Mouse (Mus musculus) embryo, embryonic 11 days (tissue): ENCODE measurements around the gene Fyttd1.

ENCODE experiments used
- DNase-seq: peaks from one replicate; pipeline ENCODE4 v3.0.0-alpha.2; 2015

The Fyttd1 gene

GRCm38 (mm10) chr16:32945379-32945778, 68.1 kb downstream of the Fyttd1 start:
- no peak for DNase-seq

- no peak for DNase-seq
These were observed 70.7 kb downstream of the Fyttd1 start for GRCm38 (mm10) chr16:32948016-32948415.

DNA sequence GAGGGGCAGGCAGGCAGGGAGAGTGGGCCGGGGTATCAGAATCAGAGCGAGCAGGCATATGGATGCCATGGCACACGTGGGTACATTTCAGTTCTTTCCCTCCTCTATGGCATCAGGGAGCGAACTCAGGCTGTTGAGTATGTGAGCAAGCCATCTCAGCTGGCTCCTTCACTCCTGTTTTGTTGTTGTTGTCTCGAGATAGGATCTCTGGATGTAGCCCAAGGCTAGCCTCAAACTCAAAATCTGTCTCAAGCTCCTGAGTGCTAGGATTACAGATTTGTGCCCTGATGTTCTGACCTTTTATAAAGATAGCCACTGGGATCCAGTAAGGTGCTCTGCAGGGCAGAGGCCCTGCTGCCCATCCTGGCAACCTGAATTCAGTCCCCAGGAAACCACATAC, 71.4 kb downstream of the Fyttd1 start:
- no peak for DNase-seq

DNA sequence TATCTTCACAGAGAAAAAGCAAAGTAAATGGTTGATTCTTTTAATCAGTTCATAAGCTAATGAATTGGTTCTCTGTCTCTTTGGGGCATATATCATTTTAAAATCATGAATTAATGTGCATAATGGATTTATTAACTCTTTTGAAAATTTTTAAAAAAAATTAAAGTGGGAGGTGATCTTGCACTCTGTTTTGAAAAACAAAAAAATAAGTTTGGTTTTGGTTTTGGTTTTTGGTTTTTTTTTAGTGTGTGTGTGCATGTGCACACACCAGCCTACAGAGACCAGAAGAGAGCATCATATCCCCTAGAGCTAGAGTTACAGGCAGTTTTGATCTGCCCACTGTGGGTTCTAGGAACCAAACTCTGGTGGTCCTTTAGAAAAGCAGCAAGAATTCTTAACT, 72.0 kb downstream of the Fyttd1 start:
- no peak for DNase-seq

- DNase-seq, result no peak
These were observed 73.8 kb downstream of the Fyttd1 start for GRCm38 (mm10) chr16:32951074-32951473.

DNA sequence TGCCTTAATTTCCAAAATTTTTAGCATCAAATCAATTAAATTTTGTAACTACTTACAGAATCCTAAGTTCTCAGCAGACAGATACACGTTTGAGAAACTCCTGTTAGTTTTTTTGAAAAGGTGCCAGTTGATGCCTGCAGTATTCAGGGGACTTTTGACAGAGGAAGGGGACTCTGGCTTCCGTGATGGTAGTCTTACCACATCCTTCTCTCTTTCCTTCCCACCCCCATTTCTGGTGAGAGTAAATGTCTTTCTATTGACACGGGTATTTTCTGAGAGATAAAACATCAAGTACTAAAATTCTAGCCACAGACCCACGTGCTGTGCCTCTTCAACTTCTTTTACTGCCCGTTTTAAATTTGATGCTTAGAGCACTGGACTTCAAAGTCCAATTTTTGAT, 76.5 kb downstream of the Fyttd1 start:
- no peak for DNase-seq

DNA sequence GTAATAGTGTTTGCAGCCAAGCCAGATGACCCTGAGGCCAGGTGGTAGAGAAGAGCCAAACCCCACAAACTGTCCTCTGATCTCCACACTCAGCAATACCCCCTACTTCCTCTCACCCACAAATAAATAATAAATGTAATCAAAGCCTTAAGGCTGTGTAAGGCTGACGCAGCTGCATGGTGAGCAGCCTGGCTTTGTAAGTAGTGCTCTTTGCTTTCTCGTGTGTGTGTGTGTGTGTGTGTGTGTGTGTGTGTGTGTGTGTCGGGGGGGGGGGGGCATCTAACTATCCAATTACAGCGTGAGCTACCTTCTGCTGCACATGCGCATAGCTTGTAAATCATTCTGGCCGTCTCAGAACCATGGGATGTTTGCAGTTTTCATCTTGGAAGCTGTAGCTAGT, 77.0 kb downstream of the Fyttd1 start:
- DNase-seq, result no peak

DNA sequence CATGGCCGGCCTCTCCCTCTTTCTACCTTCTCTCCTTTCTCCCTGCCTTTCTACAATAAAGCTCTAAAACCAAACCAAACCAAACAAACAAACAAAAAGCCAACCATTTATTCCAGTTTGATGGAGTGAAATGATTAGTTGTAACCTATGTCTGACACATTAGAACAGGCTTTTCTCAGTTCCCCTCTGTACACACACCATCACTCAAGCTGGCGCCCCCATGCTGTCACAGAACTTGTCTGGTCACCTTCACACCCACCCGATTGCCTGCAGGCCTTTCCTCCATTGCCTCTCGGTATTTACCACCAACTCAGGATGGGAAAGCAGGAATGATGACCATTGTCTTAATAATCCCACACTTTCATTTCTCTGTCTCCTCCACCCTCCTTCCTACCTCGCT, 79.6 kb downstream of the Fyttd1 start:
- no peak for DNase-seq
